Mouse (Mus musculus) c-Kit-negative CD71-positive TER-119-positive erythroid progenitor cells, embryonic 14.5 days (primary cell): ENCODE results near the gene Cenpm.
"Not testable (repeated sequence)": the region's sequence is repeated elsewhere in the genome, so short reads cannot be mapped to it uniquely, and the experiment has no call there.

ENCODE experiments used
- DNase-seq: peaks from one replicate; pipeline ENCODE4 v3.0.0-alpha.2; 2013; ENCODE audit warnings: low read depth, low spot score

Cenpm gene

DNA sequence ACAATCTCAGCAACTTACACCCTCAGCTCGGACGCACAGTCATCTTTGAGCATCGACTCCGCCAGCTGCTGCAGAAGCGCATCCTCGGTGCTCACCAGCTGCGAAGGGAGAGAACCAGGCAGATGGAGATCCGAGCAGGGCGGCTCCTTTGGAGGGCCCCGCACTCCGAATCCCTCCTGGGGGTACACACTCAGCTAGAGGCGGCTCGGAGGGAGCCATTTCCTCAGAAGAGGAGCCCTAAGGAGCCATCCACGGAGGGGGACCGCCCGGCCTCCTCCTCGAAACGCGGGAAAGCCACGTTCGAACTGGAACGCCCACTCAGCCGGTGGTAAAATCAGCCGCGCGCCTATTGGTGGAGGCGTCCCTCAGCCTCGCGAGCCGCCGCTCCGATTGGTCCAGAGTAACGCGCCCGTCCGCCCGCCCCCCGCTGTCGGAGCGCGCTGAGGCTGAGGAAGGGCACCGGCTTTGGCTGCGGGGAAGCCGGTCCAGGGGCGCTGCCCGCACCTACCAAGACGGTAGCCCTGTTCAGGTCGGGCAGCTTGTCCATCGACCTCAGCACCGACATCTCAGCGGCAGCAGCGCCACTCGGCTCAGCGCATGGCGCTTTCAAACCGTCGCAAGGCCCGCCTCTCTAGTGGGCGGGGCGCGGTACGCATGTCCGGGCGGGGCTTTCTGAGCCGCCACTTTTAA is at the start of gene Cenpm:
Cenpm (minus strand) TSS at position 634 of the 690 bp plus-strand sequence.
- DNase-seq = peak; percentile 90

DNA sequence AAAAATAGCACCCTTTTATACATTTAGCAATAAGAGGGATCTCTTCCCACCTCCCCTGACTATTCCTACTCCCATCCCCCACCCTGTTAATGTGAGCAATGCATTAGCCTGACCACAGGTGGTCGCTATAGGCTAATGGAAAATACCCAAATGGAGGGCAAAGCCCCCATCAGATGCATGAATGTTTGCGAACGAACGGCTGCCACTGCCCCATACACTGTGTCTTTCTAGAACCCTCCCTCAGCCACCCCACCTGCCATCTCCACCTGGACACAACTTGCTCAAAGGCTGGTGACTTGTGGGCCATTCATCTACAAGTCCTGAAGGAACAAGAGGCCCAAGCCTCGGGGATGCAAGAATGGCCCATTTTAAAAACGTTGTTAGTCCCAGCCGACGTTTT is 49.5 kb upstream of the Cenpm start:
- DNase-seq = no peak

DNA sequence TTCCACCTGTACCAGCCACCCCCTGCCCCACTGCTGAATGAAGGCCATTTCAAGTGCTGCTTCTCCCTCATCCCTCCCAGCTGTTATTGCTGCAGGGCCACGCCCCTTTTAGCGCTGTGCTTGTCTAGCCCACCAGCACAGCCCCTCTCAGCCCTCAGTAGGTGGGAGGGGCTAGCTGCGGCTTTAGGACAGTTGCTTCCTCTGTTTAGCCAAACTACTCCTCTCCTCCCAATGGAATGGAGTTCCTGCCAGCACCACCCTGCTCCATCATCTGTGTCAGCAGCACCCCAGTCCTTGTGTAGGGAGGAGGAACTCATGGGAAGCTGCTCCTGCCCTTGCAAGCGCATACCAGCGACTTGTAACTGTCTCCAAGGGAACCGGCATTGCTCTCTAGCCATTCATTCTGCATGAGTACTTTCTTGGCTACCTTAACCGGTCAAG is 48.7 kb upstream of the Cenpm start:
- no peak for DNase-seq

DNA sequence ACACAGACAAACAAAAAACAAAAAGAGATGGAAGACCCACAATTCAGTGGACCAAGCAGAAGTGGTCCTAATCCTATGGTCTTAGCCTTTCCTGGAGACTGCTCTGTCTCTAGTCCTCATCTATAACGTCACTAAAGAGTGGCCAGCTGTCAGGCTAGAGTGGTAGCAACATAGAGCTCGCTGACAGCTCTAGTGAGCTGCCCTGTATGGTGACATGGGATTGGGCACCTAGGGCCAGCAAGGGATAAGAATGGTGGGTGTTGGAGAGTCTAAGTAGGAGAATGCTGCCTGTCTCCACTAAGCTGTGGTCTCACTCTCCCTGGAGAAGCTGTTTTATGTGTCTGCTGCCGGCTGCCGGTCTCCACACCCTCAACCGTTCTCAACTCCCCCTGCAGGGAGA is 48.3 kb upstream of the Cenpm start:
- no peak for DNase-seq

DNA sequence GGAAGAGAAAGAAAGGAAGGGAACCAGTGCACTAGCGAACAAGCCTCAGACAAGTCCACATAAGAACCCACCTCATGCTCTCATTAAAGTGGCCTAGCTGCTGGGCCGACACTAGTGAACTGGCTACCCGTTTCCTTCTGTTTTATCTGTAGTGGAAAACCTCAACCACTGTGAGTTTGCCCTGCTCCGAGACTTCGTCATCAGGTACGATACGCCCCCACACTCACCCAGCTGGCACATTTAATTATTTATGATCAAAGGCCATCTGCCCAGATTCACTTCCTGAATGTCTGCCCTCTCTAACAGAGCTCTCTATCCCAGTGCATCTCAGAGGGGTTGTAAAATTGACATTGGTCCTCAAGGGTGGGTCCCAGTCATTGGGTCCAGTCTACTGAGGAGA is 45.7 kb upstream of the Cenpm start:
- DNase-seq = no peak

DNA sequence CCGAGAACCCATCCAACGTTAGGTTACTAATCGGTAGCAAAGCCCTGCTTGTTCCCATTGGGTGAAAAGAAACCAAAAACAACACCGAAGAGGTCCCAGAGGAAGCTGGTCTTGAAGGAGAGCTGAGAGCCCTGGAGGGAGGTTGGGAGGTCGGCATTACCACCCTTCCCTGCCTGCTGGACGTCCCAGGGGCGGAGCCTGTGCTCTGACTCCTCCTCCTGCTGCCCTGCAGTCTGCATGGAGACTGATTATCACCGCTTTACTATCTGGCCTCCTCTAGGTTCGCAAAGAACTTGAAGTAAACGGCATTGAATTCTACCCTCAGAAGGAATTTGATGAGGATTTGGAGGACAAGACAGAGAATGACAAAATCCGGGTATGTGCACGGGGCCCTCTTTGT is 41.6 kb upstream of the Cenpm start:
- DNase-seq = no peak

DNA sequence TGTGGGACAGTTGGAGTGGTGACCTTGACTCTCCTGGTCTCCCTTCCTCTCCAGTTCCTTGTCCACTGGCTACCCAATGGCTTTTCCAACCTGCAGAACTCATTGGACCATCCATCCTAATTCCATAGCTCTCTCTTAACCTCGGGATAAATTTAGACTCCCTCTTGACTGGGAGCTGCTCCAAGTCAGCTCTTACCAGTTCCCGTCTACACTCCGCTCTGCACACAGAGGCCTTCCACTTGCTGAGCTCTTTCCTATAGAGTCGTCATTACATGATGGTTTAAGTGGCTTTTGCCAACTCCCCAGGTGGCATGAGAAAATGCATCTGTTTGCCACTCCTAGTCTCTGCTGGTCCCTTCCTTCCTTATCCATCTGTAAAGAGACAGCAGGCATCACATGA is 36.1 kb upstream of the Cenpm start:
- DNase-seq = no peak

DNA sequence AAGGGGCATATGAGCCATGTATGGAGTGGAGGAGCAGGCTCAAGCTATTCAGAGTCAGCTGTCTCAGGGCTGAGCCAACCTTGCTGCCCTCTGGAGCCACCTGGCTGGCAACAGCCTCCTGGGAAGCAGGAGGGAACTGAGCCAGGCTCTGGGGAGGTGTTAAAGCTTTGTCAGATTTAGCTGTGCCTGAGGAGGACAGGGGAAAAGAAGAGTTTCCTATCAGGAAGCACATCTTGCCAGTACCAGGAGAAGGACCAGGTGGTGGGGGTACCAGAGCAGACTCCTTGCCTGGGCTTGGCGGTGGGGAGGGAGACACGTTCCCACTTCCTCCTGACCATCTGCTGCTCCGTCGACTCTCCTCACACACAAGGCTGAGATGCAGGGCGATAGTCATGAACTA is 33.0 kb upstream of the Cenpm start:
- DNase-seq = no peak

DNA sequence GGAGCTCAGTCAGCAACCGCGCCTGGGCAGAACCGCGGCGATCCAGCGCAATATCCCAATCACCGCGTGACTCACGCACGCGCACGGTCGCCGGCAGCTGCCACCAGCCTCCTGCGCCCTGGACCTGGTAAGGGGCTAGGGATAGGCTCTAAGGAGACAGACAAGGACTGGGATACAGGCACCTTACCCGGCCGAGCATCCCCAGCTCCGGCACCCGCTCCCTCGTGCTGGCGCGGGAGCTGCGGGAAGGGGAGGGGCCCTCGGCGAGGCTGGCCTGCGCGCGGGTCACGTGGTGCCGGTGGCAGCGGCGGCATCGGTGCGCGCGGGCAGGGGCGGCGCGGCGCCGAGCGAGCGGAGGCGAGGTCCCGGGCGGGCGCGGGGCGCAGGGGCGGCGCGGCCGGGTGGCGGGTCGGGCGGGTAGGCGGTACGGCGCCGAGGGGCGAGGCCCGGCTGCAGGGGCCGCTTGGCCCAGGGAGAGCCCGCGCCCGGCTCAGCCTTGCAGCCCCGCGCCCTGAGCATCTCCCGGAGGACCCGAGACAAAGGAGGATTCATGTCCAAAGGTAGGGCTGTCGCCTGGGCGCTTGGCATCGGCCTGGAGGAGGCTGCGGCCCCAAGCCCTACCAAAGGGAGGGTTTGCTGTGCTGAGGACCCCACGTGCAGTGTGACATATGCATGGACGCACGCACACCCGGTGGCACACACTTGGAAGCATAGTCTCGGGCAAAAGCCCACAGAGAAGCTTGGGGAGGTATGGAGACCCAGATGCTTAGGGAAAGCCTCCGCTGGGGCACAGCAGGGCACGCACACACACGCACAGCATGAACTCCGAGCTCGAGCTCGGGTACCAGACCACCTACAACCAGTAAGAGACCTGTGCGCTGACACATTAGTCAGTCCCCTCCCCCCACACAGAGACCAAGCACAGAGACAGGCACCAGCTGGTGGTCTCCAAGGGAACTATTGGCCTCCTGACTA is 30.7 kb upstream of the Cenpm start:
- DNase-seq = no peak

DNA sequence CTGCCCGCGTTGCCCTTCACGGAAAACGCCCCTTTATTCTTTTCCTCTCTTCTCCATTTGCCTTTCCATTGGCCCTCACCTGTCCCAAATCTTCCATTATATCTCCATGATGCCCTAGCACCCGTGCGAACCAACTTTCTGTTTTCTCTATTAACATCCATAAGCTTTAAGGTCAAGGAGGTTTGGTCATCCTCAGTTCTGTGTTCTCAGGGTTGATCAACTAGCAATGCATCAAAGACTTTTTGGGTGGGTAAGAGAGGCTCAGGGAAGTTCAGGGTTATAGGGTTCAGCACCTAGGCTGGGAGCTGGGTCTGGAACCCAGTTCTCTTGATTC is 30.0 kb upstream of the Cenpm start, which contains the start of gene Sept3:
Sept3 (plus strand) TSS at position 301 of the 334 bp plus-strand sequence.
- no peak for DNase-seq

DNA sequence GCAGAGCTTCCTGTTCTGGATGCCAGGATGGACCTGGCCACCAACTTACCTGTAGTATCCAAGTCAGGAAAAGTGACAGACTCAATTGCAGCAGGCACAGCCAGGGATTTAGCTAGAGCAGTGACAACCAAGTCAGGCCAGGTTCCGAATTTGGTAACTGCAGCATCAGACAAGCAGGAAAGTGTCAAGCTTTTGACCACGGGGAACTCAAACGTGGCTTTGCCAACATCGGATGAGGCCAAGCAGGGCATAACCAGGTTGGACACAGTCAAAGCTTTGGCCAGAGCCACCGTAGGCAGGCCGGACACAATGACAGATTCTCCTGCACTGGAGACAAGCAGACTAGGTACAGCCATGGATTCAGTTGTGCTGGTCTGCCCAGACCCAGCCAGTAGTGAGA is 27.7 kb upstream of the Cenpm start:
- DNase-seq = no peak

DNA sequence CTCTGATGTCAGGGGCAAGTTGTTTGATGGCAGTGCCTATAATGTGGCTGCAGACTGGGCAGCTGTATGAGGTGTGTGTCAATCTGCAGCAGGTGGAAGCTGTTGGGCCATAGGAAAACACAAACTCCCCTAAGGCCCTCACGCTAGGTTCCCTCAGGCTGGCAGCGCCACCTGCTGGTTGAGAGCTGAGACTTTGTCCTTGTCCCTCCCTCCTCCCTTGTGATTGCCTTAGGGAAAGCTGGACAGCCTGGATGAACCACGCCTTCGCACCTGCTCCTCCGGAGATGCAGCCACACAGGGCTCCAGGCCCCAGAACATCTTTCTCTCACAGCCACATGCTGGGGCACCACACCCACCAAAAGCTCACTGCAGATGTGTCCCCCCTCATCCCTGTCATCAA is 26.7 kb upstream of the Cenpm start:
- DNase-seq = peak; percentile 53

DNA sequence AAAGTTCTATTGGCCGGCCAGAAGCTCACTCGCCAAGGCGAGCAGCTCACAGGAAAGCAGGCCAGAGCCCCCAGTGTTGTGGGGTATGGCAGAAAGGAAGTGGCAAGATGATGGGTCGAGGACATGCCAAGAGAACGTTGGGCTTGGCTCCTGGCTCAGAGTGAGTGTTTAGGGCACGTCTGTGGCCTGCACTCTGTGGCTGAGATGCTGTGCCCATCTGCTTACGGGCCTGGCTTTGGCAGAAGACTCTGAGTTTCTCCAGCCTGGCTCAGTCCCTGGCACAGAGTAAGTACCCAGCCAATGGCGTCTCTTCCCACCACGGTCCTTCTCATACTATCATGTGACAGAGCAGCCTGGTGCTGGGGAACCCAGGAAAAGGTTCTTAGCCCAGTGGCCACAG is 24.2 kb upstream of the Cenpm start:
- no peak for DNase-seq

DNA sequence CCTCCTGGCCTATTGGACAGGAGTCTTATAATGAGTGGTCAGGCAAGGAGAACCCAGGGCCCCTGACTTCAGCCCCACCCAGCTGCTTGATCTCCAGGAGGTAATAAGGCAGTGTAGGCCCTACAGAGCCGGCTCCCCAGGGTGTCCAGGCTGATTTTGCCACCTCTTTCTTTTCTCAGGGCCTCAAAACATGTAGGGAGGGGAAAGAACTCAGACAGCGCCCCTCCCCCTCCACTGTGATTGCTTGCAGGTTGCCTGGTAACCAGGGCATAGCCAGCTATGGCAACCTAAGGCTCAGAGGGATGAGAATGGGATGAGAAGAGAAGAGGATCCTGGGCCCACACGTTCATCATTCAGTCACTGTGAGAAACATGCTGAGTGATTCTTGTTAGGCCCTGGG is 23.6 kb upstream of the Cenpm start:
- no peak for DNase-seq

DNA sequence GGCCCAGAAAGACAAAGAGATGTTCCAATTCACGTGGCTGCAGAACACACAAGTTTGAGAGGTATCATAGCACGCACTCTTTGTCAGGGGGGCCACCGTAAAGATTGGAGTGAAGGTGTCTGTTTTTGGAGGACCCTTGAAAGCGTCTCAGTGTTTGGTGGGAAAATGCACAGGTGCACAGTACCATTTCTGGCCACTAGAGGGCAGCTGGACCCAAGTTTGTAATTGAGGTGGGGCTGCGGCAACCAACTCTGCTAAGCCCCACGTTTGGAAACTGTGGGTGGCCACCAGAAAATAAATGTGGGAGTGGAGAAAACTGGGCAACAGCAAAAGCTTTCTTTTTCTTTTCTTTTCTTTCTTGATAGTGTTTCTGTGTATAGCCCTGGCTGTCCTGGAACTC is 21.8 kb upstream of the Cenpm start:
- DNase-seq = peak; percentile 38

DNA sequence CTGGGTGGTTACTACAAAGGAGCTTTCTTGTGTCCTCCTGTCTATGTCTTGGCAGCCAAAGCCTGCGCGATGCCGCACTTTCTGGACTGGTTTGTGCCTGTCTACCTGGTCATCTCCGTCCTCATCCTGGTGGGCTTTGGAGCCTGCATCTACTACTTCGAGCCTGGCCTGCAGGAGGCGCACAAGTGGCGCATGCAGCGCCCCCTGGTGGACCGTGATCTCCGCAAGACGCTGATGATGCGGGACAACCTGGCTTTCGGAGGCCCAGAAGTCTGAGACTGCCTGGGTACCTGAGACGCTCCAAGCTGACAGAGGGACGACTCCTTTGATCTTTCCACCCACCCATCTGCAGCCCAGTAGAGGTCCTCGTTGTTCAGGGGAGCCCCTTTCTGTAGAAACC is 15.0 kb upstream of the Cenpm start:
- DNase-seq = peak; percentile 39

DNA sequence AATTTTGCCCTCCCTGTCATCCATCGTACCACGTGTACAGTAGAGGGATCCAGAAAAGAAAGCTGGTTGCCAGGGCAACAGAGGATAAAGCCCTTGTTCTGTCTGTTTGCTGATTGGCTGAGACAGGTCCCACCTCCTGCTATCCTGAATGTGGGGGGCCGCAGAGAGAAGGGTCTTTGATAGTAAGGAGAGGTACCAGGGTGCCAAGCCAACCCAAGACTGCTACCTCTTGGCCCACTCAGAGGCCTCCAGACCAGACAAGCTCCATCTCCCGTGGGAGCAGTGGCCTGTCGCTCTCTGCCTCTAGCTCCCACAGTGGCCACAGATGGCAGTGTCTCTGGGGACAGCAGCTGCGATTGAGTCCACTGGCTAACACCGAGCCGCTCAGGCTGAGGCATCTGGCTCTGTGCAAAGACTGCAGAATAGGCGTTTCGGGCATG is 11.4 kb upstream of the Cenpm start:
- no peak for DNase-seq

DNA sequence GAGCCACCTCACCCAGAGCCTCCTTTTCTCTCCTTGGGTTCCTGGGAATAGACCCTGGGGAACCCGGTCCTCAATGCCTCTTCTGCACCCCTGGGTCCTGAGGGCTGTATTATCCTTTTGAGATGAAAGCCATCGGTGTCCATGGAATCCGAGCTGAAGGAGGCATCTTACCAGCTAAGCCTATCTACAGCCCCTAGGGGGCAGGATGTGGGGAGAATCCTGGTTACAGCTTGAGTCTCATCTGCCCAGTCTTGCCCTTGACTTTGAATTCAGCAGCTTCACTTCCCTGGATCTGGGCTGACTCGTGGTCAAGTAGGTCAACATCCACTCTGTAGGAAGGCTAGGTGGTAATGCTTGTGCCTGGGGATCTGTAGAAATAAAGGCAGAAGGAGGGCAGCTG is 10.7 kb upstream of the Cenpm start:
- no peak for DNase-seq

DNA sequence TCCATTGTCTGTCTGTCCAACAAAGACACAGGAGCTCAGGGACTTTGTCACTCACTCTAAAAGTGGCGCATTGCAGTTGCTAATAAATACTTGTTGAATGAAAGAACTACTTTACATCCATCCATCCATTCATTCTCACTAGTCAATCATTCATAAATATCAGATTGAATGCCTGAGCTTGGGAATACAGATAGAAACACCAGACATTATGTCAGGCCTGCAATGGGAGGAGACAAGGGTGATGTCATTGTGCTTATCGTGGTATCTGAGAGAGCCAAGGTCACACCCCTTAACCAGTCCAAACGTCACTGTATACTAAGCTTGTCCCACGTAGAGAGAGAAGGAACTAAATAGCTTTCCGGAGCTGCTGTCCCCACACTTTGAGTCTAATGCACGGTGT is 7.5 kb upstream of the Cenpm start, which contains the start of gene 1500009C09Rik:
1500009C09Rik (plus strand) TSS at position 301 of the 400 bp plus-strand sequence.
- no peak for DNase-seq

DNA sequence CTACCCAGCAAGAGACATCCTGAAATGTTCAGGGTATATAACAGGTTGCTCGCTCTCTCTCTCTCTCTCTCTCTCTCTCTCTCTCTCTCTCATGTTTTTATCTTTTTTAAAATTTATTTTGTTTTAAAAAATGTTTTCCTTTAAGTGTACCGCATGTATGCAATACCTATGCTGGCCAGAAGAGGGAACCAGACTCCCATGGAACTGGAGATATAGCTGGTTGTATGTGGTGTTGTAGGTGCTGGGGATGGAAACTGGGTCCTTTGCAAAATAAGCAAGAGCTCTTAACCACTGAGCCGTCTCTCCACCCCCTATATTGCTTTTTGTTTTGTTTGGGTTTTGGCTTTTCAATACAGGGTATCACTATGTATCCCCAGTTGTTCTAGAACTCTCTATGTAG is 7.0 kb upstream of the Cenpm start:
- no peak for DNase-seq

DNA sequence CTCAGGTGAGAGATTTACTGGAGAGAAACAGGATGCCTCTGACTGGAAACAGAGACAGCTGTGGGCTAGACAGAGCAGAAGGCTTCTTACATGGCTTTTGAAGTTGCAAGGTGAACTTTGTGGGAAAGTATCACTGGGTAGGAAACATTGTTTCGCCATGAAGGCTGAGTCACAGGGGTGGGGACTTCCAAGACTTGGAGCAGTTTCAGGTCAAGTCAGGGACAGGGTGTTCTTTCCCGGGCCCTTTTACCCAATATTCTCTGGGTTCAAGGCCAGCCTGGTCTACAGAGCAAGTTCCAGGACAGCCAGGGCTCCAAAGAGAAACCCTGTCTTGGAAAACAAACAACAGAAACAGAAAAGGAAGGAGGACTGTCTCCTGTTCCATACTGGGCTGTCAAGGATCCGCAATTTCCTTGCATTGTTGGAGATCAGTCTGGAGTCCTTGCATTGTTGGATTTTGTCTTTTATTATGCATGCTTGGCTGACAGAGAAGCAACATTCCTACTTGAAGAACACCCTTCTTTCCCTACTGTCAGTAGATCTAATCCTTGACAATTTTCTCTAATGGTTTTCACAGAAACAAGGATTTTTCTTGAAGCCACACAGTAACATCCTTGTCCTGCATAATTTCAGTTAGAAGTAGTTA is 2.7 kb upstream of the Cenpm start:
- no peak for DNase-seq

DNA sequence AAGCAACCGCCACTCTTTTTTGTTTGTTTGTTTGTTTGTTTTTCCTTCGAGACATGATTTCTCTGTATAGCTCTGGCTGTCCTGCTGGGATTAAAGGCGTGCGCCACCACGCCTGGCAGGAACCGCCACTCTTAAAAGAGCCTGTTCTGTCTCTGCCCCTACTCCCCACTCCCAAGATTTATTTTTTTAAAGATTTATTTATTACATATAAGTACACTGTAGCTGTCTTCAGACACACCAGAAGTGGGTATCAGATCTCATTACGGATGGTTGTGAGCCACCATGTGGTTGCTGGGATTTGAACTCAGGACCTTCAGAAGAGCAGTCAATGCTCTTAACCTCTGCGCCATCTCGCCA is 235 bp upstream of the Cenpm start:
- DNase-seq = not testable (repeated sequence)
